Mouse (Mus musculus) layer of hippocampus, postnatal 25 days (tissue): Measurements from ENCODE around the gene Pdhb. TPM values are rescaled to one million over a fixed set of nuclear protein-coding genes. Genes with fewer than 3 reads are reported as not detected.
"Not testable (repeated sequence)": the region's sequence is repeated elsewhere in the genome, so short reads cannot be mapped to it uniquely, and the experiment has no call there.

ENCODE experiments used
- DNase-seq, 2 experiments: peaks; one replicate each; pipeline ENCODE4 v3.0.0; 2022; ENCODE audit warnings: mixed read lengths in 2 of 2, low spot score in 1 of 2; ENCODE audit errors: extremely low spot score in 1 of 2
- total RNA-seq, 2 experiments: library from RNA; stranded (reverse); gene quantifications; 2 replicates each; pipeline ENCODE4 v1.2.3; 2021

Pdhb gene
- total RNA-seq, 2 experiments from 2014 or later, result 184 to 202 TPM

- DNase-seq, result no peak
Observed at GRCm38 (mm10) chr14:8139724-8140710, 32.8 kb downstream of the Pdhb start.

- DNase-seq, result no peak
Observed at GRCm38 (mm10) chr14:8135130-8135529, 37.7 kb downstream of the Pdhb start.

- no peak for DNase-seq
Observed at GRCm38 (mm10) chr14:8134234-8134633, 38.6 kb downstream of the Pdhb start.

GRCm38 (mm10) chr14:8132789-8133188 is 40.0 kb downstream of the Pdhb start:
- DNase-seq, result no peak

GRCm38 (mm10) chr14:8127971-8128370 is 44.9 kb downstream of the Pdhb start:
- no peak for DNase-seq

- no peak for DNase-seq
Observed at GRCm38 (mm10) chr14:8124046-8124881, 48.6 kb downstream of the Pdhb start.

- not testable (repeated sequence) for DNase-seq
Observed at GRCm38 (mm10) chr14:8123611-8124010, 49.2 kb downstream of the Pdhb start.

- no peak for DNase-seq
Observed at GRCm38 (mm10) chr14:8123141-8123540, 49.7 kb downstream of the Pdhb start.

- DNase-seq, result no peak
Observed at GRCm38 (mm10) chr14:8119904-8120303, 52.9 kb downstream of the Pdhb start.

- DNase-seq, result no peak
Observed at GRCm38 (mm10) chr14:8119454-8119853, 53.4 kb downstream of the Pdhb start.

- DNase-seq, result no peak
Observed at GRCm38 (mm10) chr14:8117371-8117770, 55.5 kb downstream of the Pdhb start.

Other genes starting within 250 kb of the Pdhb start
- gene Gm45521, start 215.7 kb downstream of the Pdhb start, total RNA-seq, result not detected
- under 1 TPM in 1 of 2 experiments, not detected in 1; 0.07 TPM for gene Dnase1l3, start 178.5 kb downstream of the Pdhb start, total RNA-seq
- 10 to 100 TPM; 70.1 to 78.5 TPM for gene Abhd6, start 170.1 kb downstream of the Pdhb start, total RNA-seq
- gene Rpp14, start 92.7 kb downstream of the Pdhb start, total RNA-seq, result 10 to 100 TPM; 27.0 to 29.2 TPM
- gene Pxk, start 74.8 kb downstream of the Pdhb start, total RNA-seq, result 10 to 100 TPM; 25.4 to 25.6 TPM
- 10 to 100 TPM; 61.0 to 64.5 TPM for gene Kctd6, start 41.1 kb upstream of the Pdhb start, total RNA-seq
- gene Acox2, start 86.3 kb upstream of the Pdhb start, total RNA-seq, result under 1 TPM in 1 of 2 experiments, not detected in 1; 0.37 TPM
- gene Fam107a, start 145.0 kb upstream of the Pdhb start, total RNA-seq, result 100 to 1,000 TPM; 284 to 286 TPM
- gene Oit1, start 205.7 kb upstream of the Pdhb start, total RNA-seq, result not detected